Mouse (Mus musculus) left cerebral cortex, adult 9 months (tissue): ENCODE data around the gene Loxl4.

Experiments
- DNase-seq, 2 experiments: peaks; one replicate each; pipeline ENCODE4 v3.0.0; 2022; ENCODE audit warnings: low spot score in 2 of 2

The Loxl4 gene

GRCm38 (mm10) chr19:42612654-42613053 is at the start of gene Loxl4:
Gene Loxl4, minus strand, starts transcription at chr19:42612813.
- DNase-seq = no peak

GRCm38 (mm10) chr19:42661430-42662164 is 49.0 kb upstream of the Loxl4 start:
- no peak for DNase-seq

- no peak for DNase-seq
These were observed 47.6 kb upstream of the Loxl4 start for GRCm38 (mm10) chr19:42660244-42660565.

- DNase-seq = peak; percentile 45 to 60
These were observed 47.0 kb upstream of the Loxl4 start for GRCm38 (mm10) chr19:42659354-42660243.

- DNase-seq = no peak
These were observed 46.0 kb upstream of the Loxl4 start for GRCm38 (mm10) chr19:42658435-42659135.

- DNase-seq = no peak
These were observed 45.2 kb upstream of the Loxl4 start for GRCm38 (mm10) chr19:42657769-42658168.

GRCm38 (mm10) chr19:42657306-42657705 is 44.7 kb upstream of the Loxl4 start:
- DNase-seq = no peak

- peak in 1 of 2 experiments; percentile 66 for DNase-seq
These were observed 42.4 kb upstream of the Loxl4 start for GRCm38 (mm10) chr19:42655006-42655405.

- DNase-seq = no peak
These were observed 40.5 kb upstream of the Loxl4 start for GRCm38 (mm10) chr19:42653091-42653490.

- DNase-seq = no peak
These were observed 39.8 kb upstream of the Loxl4 start for GRCm38 (mm10) chr19:42652425-42652824.

GRCm38 (mm10) chr19:42640211-42640610 is 27.6 kb upstream of the Loxl4 start:
- no peak for DNase-seq

GRCm38 (mm10) chr19:42639544-42639943 is 26.9 kb upstream of the Loxl4 start:
- no peak for DNase-seq

- DNase-seq = no peak
These were observed 26.2 kb upstream of the Loxl4 start for GRCm38 (mm10) chr19:42638604-42639481.

- no peak for DNase-seq
These were observed 24.0 kb upstream of the Loxl4 start for GRCm38 (mm10) chr19:42636631-42637030.

GRCm38 (mm10) chr19:42633650-42634049 is 21.0 kb upstream of the Loxl4 start:
- no peak for DNase-seq

GRCm38 (mm10) chr19:42632301-42632700 is 19.7 kb upstream of the Loxl4 start:
- no peak for DNase-seq

- peak in 1 of 2 experiments; percentile 23 for DNase-seq
These were observed 18.9 kb upstream of the Loxl4 start for GRCm38 (mm10) chr19:42631541-42631961.

- DNase-seq = no peak
These were observed 15.5 kb upstream of the Loxl4 start for GRCm38 (mm10) chr19:42628068-42628467.

- no peak for DNase-seq
These were observed 1.1 kb upstream of the Loxl4 start for GRCm38 (mm10) chr19:42613647-42614225.

- no peak for DNase-seq
These were observed 503 bp upstream of the Loxl4 start for GRCm38 (mm10) chr19:42613116-42613515.

GRCm38 (mm10) chr19:42611746-42612145 is 867 bp downstream of the Loxl4 start:
- no peak for DNase-seq
